Mouse (Mus musculus): Measurements from ENCODE around the gene Col13a1.
A peak's percentile ranks its signal among the peaks of the same experiment; 100 is the strongest.

DNA sequence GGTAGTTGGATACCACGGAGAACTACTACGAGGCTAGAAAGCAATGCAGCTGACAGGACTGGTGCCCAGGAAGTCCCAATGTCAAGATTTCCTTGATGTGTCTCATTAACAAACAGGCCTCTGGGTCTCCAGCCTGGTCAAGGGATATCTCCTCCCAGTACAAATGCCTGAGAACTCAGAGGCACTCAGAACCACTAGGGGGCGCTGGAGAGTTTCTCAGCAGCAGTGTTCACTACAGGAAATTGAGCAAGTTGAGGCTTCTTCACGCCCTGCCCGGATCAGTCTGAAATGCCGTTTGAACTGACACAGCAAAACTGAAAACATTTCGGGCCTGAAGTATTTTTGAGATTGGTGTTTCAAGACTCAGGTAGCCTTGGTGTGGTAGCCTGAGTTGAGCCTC, 1.5 kb upstream of the Col13a1 start:
- TF ChIP-seq CTCF (IDR thresholded peaks at IDR 0.05; ENCODE audit: control insufficient read depth, insufficient read depth, insufficient replicate concordance, low read depth, low read length) (peak; percentile 73), POLR2A (IDR thresholded peaks at IDR 0.05; ENCODE audit: control insufficient read depth, low read depth, low read length) (no peak)
